Mouse (Mus musculus) limb, embryonic 14.5 days (tissue): Measurements from ENCODE around the gene Cpne1. TPM values are rescaled to one million over a fixed set of nuclear protein-coding genes. Genes with fewer than 3 reads are reported as not detected.

ENCODE experiments used
- ATAC-seq: fragments of 200-750 bp; cut with Nextera tagmentation; 2 replicates; pipeline ENCODE4 v1.8.0; 2017; ENCODE audit warnings: low read depth, moderate number of reproducible peaks, moderate TSS enrichment; ENCODE audit not compliant: low FRiP score
- DNase-seq: peaks from one replicate; pipeline ENCODE4 v3.0.0-alpha.2; 2015; ENCODE audit warnings: low spot score
- H3K27ac ChIP-seq: fragments of 300-500 bp; sonication (generic); replicated peaks from 2 replicates; pipeline ENCODE4 v1.5.1; 2014; ENCODE audit warnings: low read depth, mild to moderate bottlenecking, low read length, moderate library complexity, mixed read lengths
- H3K27me3 ChIP-seq: fragments of 300-500 bp; sonication (generic); 2 replicates; pipeline ENCODE4 v1.6.1; 2014; ENCODE audit warnings: low read length, mixed read lengths; ENCODE audit not compliant: control insufficient read depth, insufficient read depth
- H3K36me3 ChIP-seq: fragments of 300-500 bp; sonication (generic); 2 replicates; pipeline ENCODE4 v1.6.1; 2014; ENCODE audit warnings: mild to moderate bottlenecking, low read length, moderate library complexity, mixed read lengths; ENCODE audit not compliant: control insufficient read depth, insufficient read depth
- H3K4me1 ChIP-seq: fragments of 300-500 bp; sonication (generic); 2 replicates; pipeline ENCODE4 v1.6.1; 2014; ENCODE audit warnings: antibody characterized with exemption, low read length, mixed read lengths; ENCODE audit not compliant: control insufficient read depth, insufficient read depth
- H3K4me2 ChIP-seq: fragments of 300-500 bp; sonication (generic); replicated peaks from 2 replicates; pipeline ENCODE4 v1.6.1; 2014; ENCODE audit warnings: low read depth, mild to moderate bottlenecking, low read length, moderate library complexity; ENCODE audit not compliant: severe bottlenecking
- H3K4me3 ChIP-seq: fragments of 300-500 bp; sonication (generic); replicated peaks from 2 replicates; pipeline ENCODE4 v1.5.1; 2014; ENCODE audit warnings: low read length
- H3K9ac ChIP-seq: fragments of 300-500 bp; sonication (generic); 2 replicates; pipeline ENCODE4 v1.6.1; 2014; ENCODE audit warnings: mild to moderate bottlenecking, low read depth, low read length, moderate library complexity; ENCODE audit not compliant: severe bottlenecking
- H3K9me3 ChIP-seq: fragments of 300-500 bp; sonication (generic); 2 replicates; pipeline ENCODE4 v1.6.1; 2016; ENCODE audit warnings: low read length; ENCODE audit not compliant: control insufficient read depth
- POLR2A ChIP-seq: fragments of 200-500 bp; IDR thresholded peaks from 2 replicates; pipeline ENCODE4 v1.8.0; 2012; ENCODE audit warnings: inconsistent platforms, mild to moderate bottlenecking, moderate library complexity, borderline replicate concordance; ENCODE audit not compliant: insufficient read depth, insufficient read length; ENCODE audit errors: extremely low read depth
- WGBS: fragments of 180-500 bp; shearing (Covaris S2); extraction: QIAGEN DNeasy Blood & Tissue Kit; methylation state at CpG from one replicate; pipeline ENCODE4 v1.1.7; 2014; 5-methylcytosine and 5-hydroxymethylcytosine counted together
- polyA plus RNA-seq, 2 experiments: library from polyadenylated mRNA; depleted of rRNA in 1 of 2; stranded (reverse) in 1 of 2; unstranded in 1 of 2; fragments of >200 nt; fragmentation: Nextera tagmentation in 1 of 2; extraction: Ambion mirVana in 1 of 2; gene quantifications; 2 replicates each; pipeline versions ENCODE4 v1.2.1 to v1.2.3; 2012 to 2014

Cpne1 gene
- polyA plus RNA-seq, 2 experiments, result 37.8 to 90.7 TPM

GRCm38 (mm10) chr2:156143953-156144724 is 32.4 kb upstream of the Cpne1 start, which contains the start of the genes Romo1 and Nfs1:
Gene Romo1, plus strand, starts transcription at chr2:156144039.
Gene Nfs1, minus strand, starts transcription at chr2:156144186.
- ATAC-seq (peak; percentile 95), DNase-seq (peak; percentile 94)
- peak within 1 kb of the TSS; percentile 92 for H3K27ac ChIP-seq
- peaks cover 6% of the 10 kb centered on the region; the same call in 1 of the 2 replicates for H3K4me1 ChIP-seq
- H3K9me3 ChIP-seq, result no peaks in the 10 kb centered on the region
- WGBS, result under 1% methylated on average over 53 of the region's 70 CpGs
- H3K4me2 ChIP-seq, result peak within 1 kb of the TSS; percentile 81
- peaks cover 32% of the 10 kb centered on the region for H3K36me3 ChIP-seq
- peak within 1 kb of the TSS; percentile 87 for H3K4me3 ChIP-seq
- peak within 1 kb of the TSS; percentile 91 for H3K9ac ChIP-seq
- peak; percentile 88; the same call in 1 of the 2 replicates for TF ChIP-seq POLR2A
- H3K27me3 ChIP-seq, result no peaks in the 10 kb centered on the region

GRCm38 (mm10) chr2:156143367-156143766 is 31.6 kb upstream of the Cpne1 start:
- Histone ChIP-seq H3K9me3 (no peaks in the 10 kb centered on the region), H3K36me3 (peaks cover 24% of the 10 kb centered on the region), H3K27ac (peak overlapping the region; percentile 92), H3K9ac (peak overlapping the region; percentile 91), H3K4me3 (peak overlapping the region; percentile 87), H3K27me3 (no peaks in the 10 kb centered on the region), H3K4me1 (peaks cover 6% of the 10 kb centered on the region; the same call in 1 of the 2 replicates), H3K4me2 (peak overlapping the region; percentile 81)
- TF ChIP-seq POLR2A, result no peak
- 2% methylated on average over 16 of the region's 16 CpGs for WGBS
- DNase-seq, result no peak
- 0 out of 2 replicates have a peak, but pooled peaks have one; percentile 1 for ATAC-seq

- Histone ChIP-seq H3K4me1 (peaks cover 6% of the 10 kb centered on the region; the same call in 1 of the 2 replicates), H3K27me3 (no peaks in the 10 kb centered on the region), H3K36me3 (peaks cover 19% of the 10 kb centered on the region), H3K4me2 (peak overlapping the region; percentile 81), H3K27ac (no peak overlapping the region), H3K4me3 (peak overlapping the region; percentile 87; the same call in 1 of the 2 replicates), H3K9me3 (no peaks in the 10 kb centered on the region), H3K9ac (no peak overlapping the region)
- no peak for ATAC-seq
- no peak for TF ChIP-seq POLR2A
- WGBS, result 81% methylated on average over 2 of the region's 2 CpGs
- no peak for DNase-seq
Observed at GRCm38 (mm10) chr2:156142820-156143219, 31.1 kb upstream of the Cpne1 start.

DNA sequence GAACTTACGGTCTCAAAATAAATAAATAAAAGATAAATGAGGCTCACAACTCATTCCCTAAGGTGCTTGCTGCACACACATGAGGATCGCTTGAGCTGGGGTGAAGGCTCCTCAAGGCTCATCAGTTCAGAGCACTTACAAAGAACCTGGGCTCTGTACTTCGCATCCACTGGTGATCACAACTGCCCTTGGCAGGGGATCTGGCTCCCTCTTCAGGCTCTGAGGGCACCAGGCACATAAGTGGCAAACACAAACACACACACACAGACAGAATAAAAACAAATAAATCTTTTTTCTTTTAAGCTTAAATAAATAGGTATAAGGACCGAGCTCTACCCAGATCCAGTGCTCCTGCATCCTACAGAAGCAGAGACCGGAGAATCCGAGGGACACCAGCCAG is 23.9 kb upstream of the Cpne1 start:
- Histone ChIP-seq H3K27me3 (no peaks in the 10 kb centered on the region), H3K36me3 (no peaks in the 10 kb centered on the region), H3K27ac (no peak overlapping the region), H3K4me2 (no peak overlapping the region), H3K4me1 (no peaks in the 10 kb centered on the region), H3K4me3 (no peak overlapping the region), H3K9me3 (no peaks in the 10 kb centered on the region), H3K9ac (no peak overlapping the region)
- ATAC-seq, result no peak
- DNase-seq, result no peak
- TF ChIP-seq POLR2A, result no peak
- 91% methylated on average over 6 of the region's 6 CpGs for WGBS

- WGBS, result 92% methylated on average over 5 of the region's 5 CpGs
Observed at GRCm38 (mm10) chr2:156134161-156134560, 22.4 kb upstream of the Cpne1 start.

More at GRCm38 (mm10) chr2:156134161-156134560, 22.4 kb upstream of the Cpne1 start:
- Histone ChIP-seq H3K9ac (no peak overlapping the region), H3K9me3 (no peaks in the 10 kb centered on the region), H3K36me3 (no peaks in the 10 kb centered on the region), H3K27me3 (no peaks in the 10 kb centered on the region), H3K27ac (no peak overlapping the region), H3K4me2 (no peak overlapping the region), H3K4me1 (no peaks in the 10 kb centered on the region), H3K4me3 (no peak overlapping the region)
- no peak for TF ChIP-seq POLR2A
- ATAC-seq (no peak), DNase-seq (no peak)
